Mouse (Mus musculus): ENCODE results near the gene Bet1. TPM values are rescaled to one million over a fixed set of nuclear protein-coding genes. Genes with fewer than 3 reads are reported as not detected.

The Bet1 gene
- 15.0 and 18.3 TPM in 2 replicates for polyA plus RNA-seq (2012; rRNA removed; ENCODE audit: low replicate concordance)

DNA sequence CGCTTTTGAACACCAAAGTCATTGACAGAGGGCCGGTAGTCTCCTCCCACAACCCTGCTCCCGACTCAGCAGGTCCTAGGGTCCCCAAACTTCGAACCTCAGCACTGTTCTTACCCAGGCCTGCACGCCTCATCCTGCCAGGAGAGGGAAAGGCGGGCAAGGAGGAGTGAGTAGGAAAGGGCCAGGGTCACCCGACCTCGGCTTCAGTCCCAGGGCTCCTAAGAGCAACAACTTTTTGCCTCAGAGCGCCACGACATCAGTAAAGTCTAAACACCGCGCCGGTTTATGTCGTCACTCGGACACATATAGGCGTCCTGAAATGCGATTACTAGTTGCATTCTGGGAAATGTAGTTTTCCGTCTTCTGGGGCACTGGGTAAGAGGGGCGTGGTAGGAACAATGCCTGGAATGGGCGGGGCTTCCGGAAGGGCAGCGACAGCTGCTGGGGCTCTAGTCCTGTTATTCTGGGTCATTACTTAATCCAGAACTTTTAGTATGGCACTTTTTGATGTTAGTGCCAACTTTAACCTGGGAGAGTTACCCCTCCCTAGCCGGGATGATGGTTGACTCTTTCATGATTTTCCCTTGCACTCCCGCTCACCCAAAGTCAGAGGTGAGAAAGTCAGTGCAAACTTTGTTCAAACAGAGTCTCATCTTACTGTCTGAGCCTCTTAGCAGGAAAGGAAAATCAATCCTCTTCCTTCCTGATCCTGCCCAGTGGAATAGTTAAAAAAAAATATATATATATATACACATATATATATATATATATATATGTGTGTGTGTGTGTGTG, at the start of gene Bet1:
TSS of gene Bet1 (minus strand) at position 310 of the 792 bp plus-strand sequence.

Other genes starting within 250 kb of the Bet1 start
- 0.24 and 0.57 TPM in 2 replicates for gene Tfpi2, start 98.1 kb downstream of the Bet1 start, polyA plus RNA-seq (2012; rRNA removed; ENCODE audit: low replicate concordance)
- not detected in 2 replicates for gene Gngt1, start 93.2 kb downstream of the Bet1 start, polyA plus RNA-seq (2012; rRNA removed; ENCODE audit: low replicate concordance)
- gene Gng11, start 83.1 kb downstream of the Bet1 start, polyA plus RNA-seq (2012; rRNA removed; ENCODE audit: low replicate concordance) = 4.9 and 9.6 TPM in 2 replicates

Measured in duodenum, adult 2 months (tissue).